In genomic region chr6:91807169-91807568, GRCm38 (mm10) we compare ENCODE assay signal across 9 mouse cellular contexts. TPM values are rescaled to one million over a fixed set of nuclear protein-coding genes. Genes with fewer than 3 reads are reported as not detected.
A peak's percentile ranks its signal among the peaks of the same experiment; 100 is the strongest.
DNase-seq lines count a peak whose midpoint lies in the region; ATAC-seq lines count a peak whose summit lies in the region.
"Had no signal": no experiment of that assay in that cellular context is flagged by ENCODE, and none has a peak within 500 bp of the region (broad histone marks: within the 10 kb centered on the region; RNA-seq: fewer than 3 reads in every experiment).

No protein-coding gene starts in this region.

- peaks cover 23% of the 10 kb centered on the region for H3K27me3 ChIP-seq in lung, embryonic 16.5 days (ENCODE audit: control insufficient read depth, insufficient read depth, low read depth, low read length)
- H3K27me3 ChIP-seq in forebrain, embryonic 10.5 days (ENCODE audit: poor library complexity, severe bottlenecking), result peaks cover 59% of the 10 kb centered on the region
- H3K27me3 ChIP-seq in hindbrain, embryonic 13.5 days, result peaks cover 35% of the 10 kb centered on the region
- peaks cover 40% of the 10 kb centered on the region for H3K27me3 ChIP-seq in midbrain, embryonic 12.5 days

- H3K9ac ChIP-seq in lung, embryonic 16.5 days (ENCODE audit: low read length), result no peak overlapping the region
- peak overlapping the region; percentile 63 for H3K9ac ChIP-seq in hindbrain, embryonic 13.5 days
- peak overlapping the region; percentile 37 for H3K9ac ChIP-seq in midbrain, embryonic 12.5 days (replicated peaks)
- H3K9ac ChIP-seq: liver, embryonic 15.5 days had no signal

- no peak overlapping the region for H3K4me3 ChIP-seq in lung, embryonic 16.5 days (ENCODE audit: low read length)
- H3K4me3 ChIP-seq in forebrain, embryonic 10.5 days, result peak overlapping the region; percentile 45
- H3K4me3 ChIP-seq in hindbrain, embryonic 13.5 days, result peak overlapping the region; percentile 28
- H3K4me3 ChIP-seq in midbrain, embryonic 12.5 days, result peak overlapping the region; percentile 33
- H3K4me3 ChIP-seq: liver, embryonic 15.5 days had no signal

- DNase-seq in lung, adult 18-20 months, result no peak
- DNase-seq in forebrain, embryonic 10.5 days (ENCODE audit: extremely low spot score, low spot score), result peak; percentile 25
- DNase-seq in urinary bladder, postnatal 25 days (ENCODE audit: low spot score), result no peak
- no peak for DNase-seq in urinary bladder, postnatal 14 days (ENCODE audit: low spot score)

- no peaks in the 10 kb centered on the region for H3K36me3 ChIP-seq in lung, embryonic 16.5 days (ENCODE audit: control insufficient read depth, insufficient read depth, low read length)
- no peaks in the 10 kb centered on the region for H3K36me3 ChIP-seq in forebrain, embryonic 10.5 days (replicated peaks)
- H3K36me3 ChIP-seq in hindbrain, embryonic 13.5 days, result no peaks in the 10 kb centered on the region
- H3K36me3 ChIP-seq in midbrain, embryonic 12.5 days, result no peaks in the 10 kb centered on the region
- H3K36me3 ChIP-seq: liver, embryonic 15.5 days had no signal

- no peaks in the 10 kb centered on the region for H3K4me1 ChIP-seq in lung, embryonic 16.5 days (replicated peaks; ENCODE audit: control insufficient read depth, insufficient read depth, low read length)
- H3K4me1 ChIP-seq in forebrain, embryonic 10.5 days, result peaks cover 22% of the 10 kb centered on the region
- H3K4me1 ChIP-seq in hindbrain, embryonic 13.5 days (replicated peaks), result peaks cover 52% of the 10 kb centered on the region
- H3K4me1 ChIP-seq in midbrain, embryonic 12.5 days, result peaks cover 19% of the 10 kb centered on the region
- H3K4me1 ChIP-seq: liver, embryonic 15.5 days had no signal

- no peaks in the 10 kb centered on the region for H3K9me3 ChIP-seq in lung, embryonic 16.5 days (ENCODE audit: control insufficient read depth, low read length)
- H3K9me3 ChIP-seq in forebrain, embryonic 10.5 days, result no peaks in the 10 kb centered on the region
- H3K9me3 ChIP-seq in hindbrain, embryonic 13.5 days, result no peaks in the 10 kb centered on the region
- H3K9me3 ChIP-seq in midbrain, embryonic 12.5 days, result no peaks in the 10 kb centered on the region
- H3K9me3 ChIP-seq: liver, embryonic 15.5 days had no signal

- H3K4me2 ChIP-seq in lung, embryonic 16.5 days (ENCODE audit: low read depth, low read length), result peak overlapping the region; percentile 13; the same call in 1 of the 2 replicates
- H3K4me2 ChIP-seq in hindbrain, embryonic 13.5 days, result peak overlapping the region; percentile 51
- H3K4me2 ChIP-seq in midbrain, embryonic 12.5 days (replicated peaks), result peak overlapping the region; percentile 58
- H3K4me2 ChIP-seq: liver, embryonic 15.5 days had no signal

- no peak for ATAC-seq in lung, embryonic 16.5 days (ENCODE audit: low read depth)
- no peak; the same call in 1 of the 2 replicates for ATAC-seq in hindbrain, embryonic 13.5 days (ENCODE audit: low FRiP score)
- no peak for ATAC-seq in midbrain, embryonic 12.5 days (ENCODE audit: low FRiP score, low read depth)
- ATAC-seq in activated CD4-positive, CD25-positive, alpha-beta regulatory T cell, adult 4 months, result no peak

- no peak overlapping the region for H3K27ac ChIP-seq in lung, embryonic 16.5 days (ENCODE audit: low read length)
- peak overlapping the region; percentile 69 for H3K27ac ChIP-seq in forebrain, embryonic 10.5 days
- peak overlapping the region; percentile 23; the same call in 1 of the 2 replicates for H3K27ac ChIP-seq in hindbrain, embryonic 13.5 days
- no peak overlapping the region for H3K27ac ChIP-seq in midbrain, embryonic 12.5 days (replicated peaks)
- H3K27ac ChIP-seq: liver, embryonic 15.5 days had no signal

- WGBS in lung, embryonic 16.5 days, result under 1% methylated on average over 21 of the region's 23 CpGs
- WGBS in forebrain, embryonic 10.5 days, result 1% methylated on average over 23 of the region's 23 CpGs
- WGBS in hindbrain, embryonic 13.5 days, result 5% methylated on average over 22 of the region's 23 CpGs
- WGBS in midbrain, embryonic 12.5 days, result 4% methylated on average over 23 of the region's 23 CpGs

RNA-seq across cellular contexts. Expression of gene Grip2, which starts 19.9 kb away (rescaled TPM):
- 0.46 and 0.69 TPM in 2 replicates for polyA plus RNA-seq in lung, embryonic 16.5 days (2015; fragmentation: Nextera tagmentation; extraction: Ambion mirVana)
- 0.32 and 0.46 TPM in 2 replicates for polyA plus RNA-seq in forebrain, embryonic 10.5 days (2016; fragmentation: Nextera tagmentation; extraction: Ambion mirVana)
- 4.3 and 4.6 TPM in 2 replicates for polyA plus RNA-seq in hindbrain, embryonic 13.5 days (2015; fragmentation: Nextera tagmentation; extraction: Ambion mirVana)
- 2.1 TPM in 2 replicates for polyA plus RNA-seq in midbrain, embryonic 12.5 days (2016; fragmentation: Nextera tagmentation; extraction: Ambion mirVana)
- polyA plus RNA-seq in activated CD4-positive, CD25-positive, alpha-beta regulatory T cell, adult 4 months (2017; shearing (Covaris generic)), result under 1 TPM; 0.17 to 0.19 TPM

Comparison
In these comparisons a context has a peak if more than half of its experiments do, and no peak if none do; other contexts are left out.
1. H3K27ac ChIP-seq: peak in forebrain, embryonic 10.5 days (single experiment) and hindbrain, embryonic 13.5 days (single experiment); none in lung, embryonic 16.5 days (single experiment) and midbrain, embryonic 12.5 days (single experiment).
2. Peak in every context shown above with its lines, with median percentiles within 50 percentile points of each other: H3K4me2 ChIP-seq.